Mouse (Mus musculus) left cerebral cortex, adult 2 months (tissue): ENCODE results near the gene Slc9a8. TPM values are rescaled to one million over a fixed set of nuclear protein-coding genes. Genes with fewer than 3 reads are reported as not detected.

Source experiments
- DNase-seq, 2 experiments: peaks; one replicate each; pipeline ENCODE4 v3.0.0; 2021 to 2022; ENCODE audit warnings: low spot score in 2 of 2, mixed read lengths in 1 of 2; ENCODE audit errors: extremely low spot score in 1 of 2
- H3K27ac ChIP-seq: fragments of 200-600 bp; 2 replicates; pipeline ENCODE4 v1.8.1; 2022
- H3K4me3 ChIP-seq: fragments of 200-600 bp; 2 replicates; pipeline ENCODE4 v1.8.1; 2022
- CTCF ChIP-seq: fragments of 200-600 bp; IDR thresholded peaks from 2 replicates; pipeline ENCODE4 v1.8.1; 2022; ENCODE audit warnings: antibody characterized with exemption, mild to moderate bottlenecking, moderate library complexity
- intact Hi-C: fragments of 180-260 bp; cut with DNase I; formaldehyde crosslinking; loops from one replicate; pipeline ENCODE4 v1.15.1; 2025
- total RNA-seq, 2 experiments: library from RNA; stranded (reverse); gene quantifications; 2 replicates each; pipeline ENCODE4 v1.2.3; 2021

The Slc9a8 gene
- total RNA-seq, 2 experiments from 2014 or later, result 31.1 to 34.4 TPM

DNA sequence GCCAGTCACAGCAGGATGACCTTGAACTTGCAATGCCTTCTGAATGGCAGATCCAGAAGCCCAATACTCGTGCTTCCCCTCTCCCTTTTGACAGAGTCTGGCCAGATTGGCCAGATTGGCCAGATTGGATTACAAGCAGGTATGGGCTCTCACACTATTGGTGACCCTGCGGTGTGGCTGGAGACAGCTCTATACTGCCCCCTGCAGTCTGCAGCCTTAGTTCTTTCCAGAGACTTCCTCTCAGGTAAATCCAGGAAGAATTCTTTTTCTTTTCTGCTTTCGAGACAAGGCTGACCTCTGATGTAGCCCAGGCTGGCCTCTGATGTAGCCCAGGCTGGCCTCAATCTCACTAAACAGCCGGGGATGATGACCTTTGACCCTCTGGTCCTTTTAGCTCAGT is 3.8 kb upstream of the Slc9a8 start:
- DNase-seq, result peak; percentile 56 to 71
- Histone ChIP-seq H3K27ac (no peak overlapping the region), H3K4me3 (no peak overlapping the region)
- TF ChIP-seq CTCF, result peak; percentile 88
- intact Hi-C loops, result loop anchor here (1.0 to 5.0 kb wide), 3 partner anchors 72 to 195 kb away; no protein-coding TSS in a partner anchor

GRCm38 (mm10) chr2:167419204-167419603 is 2.3 kb upstream of the Slc9a8 start:
- peak; percentile 88 for TF ChIP-seq CTCF
- DNase-seq, result peak; percentile 45 to 49
- Histone ChIP-seq H3K27ac (no peak overlapping the region), H3K4me3 (no peak overlapping the region)
- intact Hi-C loops, result loop anchor here (5.0 kb wide), 1 partner anchor 197 kb away; no protein-coding TSS in a partner anchor

GRCm38 (mm10) chr2:167420811-167421241 is 686 bp upstream of the Slc9a8 start:
- intact Hi-C loops, result loop anchor here (5.0 kb wide), 2 partner anchors 71 to 349 kb away; partner anchors contain the start of genes Rnf114 and Spata2
- peak overlapping the region; percentile 92 for H3K4me3 ChIP-seq
- no peak for DNase-seq
- TF ChIP-seq CTCF, result no peak
- H3K27ac ChIP-seq, result peak overlapping the region; percentile 100

GRCm38 (mm10) chr2:167422150-167422470 is 598 bp downstream of the Slc9a8 start:
- Histone ChIP-seq H3K27ac (peak overlapping the region; percentile 100), H3K4me3 (peak overlapping the region; percentile 92)
- DNase-seq, result no peak
- intact Hi-C loops, result loop anchor here (5.0 kb wide), 2 partner anchors 70 to 350 kb away; partner anchors contain the start of genes Rnf114 and Spata2
- TF ChIP-seq CTCF, result no peak; the same call in 1 of the 2 replicates

DNA sequence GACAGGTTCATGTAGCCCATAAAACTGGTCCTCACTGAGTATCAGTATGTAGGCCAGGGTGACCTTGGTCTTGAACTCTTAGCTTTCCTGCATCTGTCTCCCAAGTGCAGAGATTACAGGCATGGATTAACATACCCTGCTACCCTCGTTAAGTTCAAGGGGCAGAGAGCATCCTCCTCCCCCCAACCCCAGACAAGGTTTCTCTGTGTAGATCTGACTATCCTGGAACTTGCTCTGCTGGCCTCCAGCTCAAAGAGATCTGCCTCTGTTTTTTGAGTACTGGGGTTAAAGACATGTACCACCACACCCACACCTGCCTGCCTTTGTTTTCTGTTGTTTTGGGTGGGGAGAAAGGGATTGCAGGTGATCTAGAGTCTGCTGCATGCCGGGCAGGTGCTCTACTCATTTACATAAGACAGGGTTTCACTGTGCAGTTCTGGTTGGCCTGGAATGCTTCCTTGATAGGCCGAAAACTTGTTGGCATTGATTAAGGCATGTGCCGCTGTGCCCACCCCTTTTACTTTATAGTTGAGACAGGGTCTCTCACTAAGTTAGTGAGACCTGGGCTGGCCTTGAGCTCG is 1.6 kb downstream of the Slc9a8 start:
- TF ChIP-seq CTCF, result no peak
- DNase-seq, result no peak
- no peak overlapping the region for H3K4me3 ChIP-seq
- intact Hi-C loops, result loop anchor here (5.0 kb wide), 2 partner anchors 69 to 351 kb away; partner anchors contain the start of genes Rnf114 and Spata2
- no peak overlapping the region for H3K27ac ChIP-seq

DNA sequence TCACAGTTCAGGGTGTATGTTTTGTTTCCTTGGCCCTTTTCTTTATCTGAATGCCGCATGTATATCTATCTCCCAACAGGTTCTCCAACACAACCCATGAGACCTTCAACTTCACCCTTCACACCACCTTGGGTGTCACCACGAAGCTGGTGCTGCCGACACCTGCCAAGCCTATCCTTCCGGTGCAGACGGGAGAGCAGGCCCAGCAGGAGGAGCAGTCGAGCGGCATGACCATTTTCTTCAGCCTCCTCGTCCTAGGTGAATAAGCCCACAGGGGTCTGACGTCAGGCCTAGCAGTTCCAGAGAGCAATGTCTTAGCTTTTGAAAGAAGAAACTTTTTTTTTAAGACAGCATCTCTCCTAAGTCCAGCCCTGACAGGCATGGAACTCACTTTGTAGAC is 2.5 kb downstream of the Slc9a8 start:
- DNase-seq, result no peak
- TF ChIP-seq CTCF, result no peak
- H3K27ac ChIP-seq, result no peak overlapping the region
- H3K4me3 ChIP-seq, result no peak overlapping the region
- intact Hi-C loops, result loop anchor here (5.0 kb wide), 2 partner anchors 68 to 352 kb away; partner anchors contain the start of genes Rnf114 and Spata2

DNA sequence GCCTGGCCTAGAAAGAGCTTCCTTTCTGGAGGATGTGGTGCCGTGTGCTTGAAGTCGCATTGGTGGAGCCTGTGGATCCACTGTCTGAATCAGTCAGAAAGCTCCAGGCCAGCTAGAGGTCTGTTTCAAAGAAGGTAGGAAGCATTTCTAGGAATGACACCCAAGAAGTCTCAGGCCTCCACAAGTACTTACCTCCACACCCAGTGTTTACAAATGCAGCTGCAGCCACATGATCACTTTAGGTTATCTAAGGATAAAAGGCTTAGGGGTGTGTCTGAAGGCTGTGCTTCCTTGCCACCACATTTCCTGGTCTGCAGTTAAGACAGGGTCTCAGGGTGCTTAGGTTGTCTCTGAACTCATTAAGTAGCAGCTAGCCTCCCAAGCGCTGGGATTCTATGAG is 3.0 kb downstream of the Slc9a8 start:
- TF ChIP-seq CTCF, result no peak
- Histone ChIP-seq H3K27ac (no peak overlapping the region), H3K4me3 (no peak overlapping the region)
- DNase-seq, result no peak
- intact Hi-C loops, result loop anchor here (5.0 kb wide), 2 partner anchors 68 to 352 kb away; partner anchors contain the start of genes Rnf114 and Spata2

- no peak for DNase-seq
- no peak overlapping the region for H3K4me3 ChIP-seq
- no peak for TF ChIP-seq CTCF
- H3K27ac ChIP-seq, result no peak overlapping the region
- intact Hi-C loops, result no loop called here
Observed at GRCm38 (mm10) chr2:167425407-167425806, 3.9 kb downstream of the Slc9a8 start.

DNA sequence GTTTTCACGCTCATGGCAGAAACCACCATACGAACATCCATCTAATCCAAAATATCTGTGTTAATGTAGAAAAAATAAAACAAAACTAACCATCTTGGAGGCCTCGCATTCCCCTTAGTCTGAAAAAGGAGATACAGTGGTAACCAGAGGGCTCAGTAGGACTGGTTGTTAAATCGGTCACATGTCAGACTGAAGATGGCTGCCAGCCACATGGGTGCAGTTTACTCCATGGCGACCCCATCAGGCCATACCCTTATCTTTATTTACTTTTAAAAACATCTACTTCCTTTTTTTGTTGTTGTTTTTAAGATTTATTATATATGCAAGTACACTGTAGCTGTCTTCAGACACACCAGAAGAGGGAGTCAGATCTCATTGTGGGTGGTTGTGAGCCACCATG is 8.1 kb downstream of the Slc9a8 start:
- H3K4me3 ChIP-seq, result no peak overlapping the region
- no peak overlapping the region for H3K27ac ChIP-seq
- TF ChIP-seq CTCF, result no peak; the same call in 1 of the 2 replicates
- intact Hi-C loops, result no loop called here
- no peak for DNase-seq

DNA sequence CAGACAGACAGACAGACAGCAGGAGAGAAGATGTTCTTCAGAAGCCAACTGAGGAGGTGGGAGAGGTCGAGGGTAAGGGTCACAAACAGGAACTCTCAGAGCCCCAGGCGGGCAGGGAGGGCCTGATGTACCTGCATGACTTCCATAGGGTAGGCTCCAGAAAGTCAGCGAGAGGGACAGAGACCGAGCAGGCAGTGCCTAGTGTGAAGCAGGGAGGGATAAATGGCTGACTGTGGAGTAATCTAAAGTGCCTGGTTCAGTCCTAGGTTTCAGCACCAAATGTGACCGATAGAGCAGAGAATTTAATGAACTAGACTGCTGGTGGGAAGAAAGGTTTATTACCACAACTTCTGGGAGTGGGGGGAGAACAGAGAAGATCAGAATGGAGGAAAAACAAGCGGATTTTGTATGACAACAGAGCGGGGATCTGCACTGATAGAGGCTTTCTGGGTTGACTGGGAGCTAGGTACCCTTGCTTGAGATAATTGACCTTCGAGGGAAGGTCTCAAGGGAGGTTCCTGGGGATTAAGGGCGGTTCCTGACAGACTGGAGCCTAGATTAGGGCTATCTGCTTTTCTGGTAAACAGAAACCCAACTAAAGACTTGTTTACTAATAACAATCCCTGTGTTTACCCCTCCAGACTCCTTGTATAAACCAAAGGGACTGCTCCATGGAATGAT is 9.4 kb downstream of the Slc9a8 start:
- Histone ChIP-seq H3K4me3 (no peak overlapping the region), H3K27ac (no peak overlapping the region)
- no peak for TF ChIP-seq CTCF
- intact Hi-C loops, result no loop called here
- DNase-seq, result no peak

- Histone ChIP-seq H3K4me3 (no peak overlapping the region), H3K27ac (no peak overlapping the region)
- intact Hi-C loops, result no loop called here
- no peak for TF ChIP-seq CTCF
- no peak for DNase-seq
Observed at GRCm38 (mm10) chr2:167431418-167431776, 9.9 kb downstream of the Slc9a8 start.

DNA sequence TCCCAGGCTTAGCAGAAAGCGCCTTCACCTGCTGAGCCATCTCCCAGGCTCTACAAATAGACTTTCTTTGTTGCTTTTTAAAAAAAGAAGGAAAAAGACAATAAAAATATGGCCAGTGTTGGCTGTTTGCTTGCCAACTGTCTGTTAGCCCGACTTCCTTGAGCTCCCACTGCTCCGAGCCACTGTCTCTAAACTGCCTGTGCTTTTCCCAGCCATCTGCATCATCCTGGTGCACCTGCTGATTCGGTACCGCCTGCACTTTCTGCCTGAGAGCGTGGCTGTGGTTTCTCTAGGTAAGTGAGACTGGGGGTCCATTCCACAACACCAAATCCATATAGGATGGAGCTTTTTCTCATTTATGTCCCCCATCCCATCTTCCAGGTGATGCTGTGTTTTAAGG is 13.1 kb downstream of the Slc9a8 start:
- Histone ChIP-seq H3K27ac (no peak overlapping the region), H3K4me3 (no peak overlapping the region)
- no peak for DNase-seq
- intact Hi-C loops, result no loop called here
- no peak for TF ChIP-seq CTCF
